Mouse (Mus musculus) stomach, embryonic 14.5 days (tissue): ENCODE data around the gene Shroom2. TPM values are rescaled to one million over a fixed set of nuclear protein-coding genes. Genes with fewer than 3 reads are reported as not detected.
"Not testable (repeated sequence)": the region's sequence is repeated elsewhere in the genome, so short reads cannot be mapped to it uniquely, and the experiment has no call there.

Experiments used
- ATAC-seq: fragments of 200-750 bp; cut with Nextera tagmentation; 2 replicates; pipeline ENCODE4 v1.8.0; 2017; ENCODE audit warnings: low read depth, moderate TSS enrichment; ENCODE audit not compliant: insufficient number of reproducible peaks, insufficient read depth, low FRiP score
- H3K27ac ChIP-seq: fragments of 300-500 bp; sonication (generic); 2 replicates; pipeline ENCODE4 v1.5.1; 2014; ENCODE audit warnings: mild to moderate bottlenecking, low read length, moderate library complexity, mixed read lengths
- H3K27me3 ChIP-seq: fragments of 300-500 bp; sonication (generic); 2 replicates; pipeline ENCODE4 v1.6.1; 2014; ENCODE audit warnings: low read length, control low read depth, mixed read lengths; ENCODE audit not compliant: control insufficient read depth, insufficient read depth
- H3K36me3 ChIP-seq: fragments of 300-500 bp; sonication (generic); 2 replicates; pipeline ENCODE4 v1.6.1; 2014; ENCODE audit warnings: mild to moderate bottlenecking, control low read depth, low read length, moderate library complexity, mixed read lengths; ENCODE audit not compliant: control insufficient read depth, insufficient read depth
- H3K4me1 ChIP-seq: fragments of 300-500 bp; sonication (generic); 2 replicates; pipeline ENCODE4 v1.6.1; 2014; ENCODE audit warnings: low read length, control low read depth, mixed read lengths; ENCODE audit not compliant: control insufficient read depth, insufficient read depth
- H3K4me2 ChIP-seq: fragments of 300-500 bp; sonication (generic); replicated peaks from 2 replicates; pipeline ENCODE4 v1.6.1; 2014; ENCODE audit warnings: low read depth, low read length, control low read depth
- H3K4me3 ChIP-seq: fragments of 300-500 bp; sonication (generic); 2 replicates; pipeline ENCODE4 v1.5.1; 2014; ENCODE audit warnings: low read depth, low read length, control low read depth
- H3K9ac ChIP-seq: fragments of 300-500 bp; sonication (generic); replicated peaks from 2 replicates; pipeline ENCODE4 v1.6.1; 2014; ENCODE audit warnings: low read depth, mild to moderate bottlenecking, control low read depth, low read length, moderate library complexity, mixed read lengths
- H3K9me3 ChIP-seq: fragments of 300-500 bp; sonication (generic); 2 replicates; pipeline ENCODE4 v1.6.1; 2016; ENCODE audit warnings: low read depth, low read length, control low read depth; ENCODE audit not compliant: control insufficient read depth
- whole genome bisulfite sequencing: fragments of 180-500 bp; shearing (Covaris S2); extraction: QIAGEN DNeasy Blood & Tissue Kit; methylation state at CpG from one replicate; pipeline ENCODE4 v1.1.7; 2014; 5-methylcytosine and 5-hydroxymethylcytosine counted together
- polyA plus RNA-seq: library from polyadenylated mRNA; unstranded; fragments of >200 nt; fragmentation: Nextera tagmentation; extraction: Ambion mirVana; gene quantifications from 2 replicates; pipeline ENCODE4 v1.2.1, GENCODE M21; 2014

Shroom2 gene
- polyA plus RNA-seq, 1 experiment from 2014 or later: 9.6 TPM

DNA sequence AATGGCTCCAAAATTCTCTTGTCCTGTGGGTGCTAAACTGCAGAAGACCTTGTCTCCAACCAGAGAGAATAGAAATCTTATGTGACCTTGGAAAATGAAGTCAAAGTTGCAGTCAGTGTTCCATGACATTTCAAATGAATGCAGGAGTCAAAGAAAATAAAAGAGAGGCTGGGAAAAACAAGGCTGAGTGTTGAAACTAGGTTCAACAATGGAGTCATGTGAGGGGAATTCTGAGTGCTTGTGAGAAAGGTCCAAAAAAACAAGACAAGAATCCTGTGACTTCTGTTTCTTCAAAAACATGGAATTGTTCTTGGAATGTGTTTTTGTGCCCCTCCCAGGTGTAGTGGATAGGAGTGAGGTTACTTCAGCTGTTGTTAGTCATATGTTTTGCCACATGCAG lies 34.0 kb downstream of the Shroom2 start:
- Histone ChIP-seq H3K27ac (no peak overlapping the region), H3K4me1 (no peaks in the 10 kb centered on the region), H3K9ac (no peak overlapping the region), H3K4me3 (no peak overlapping the region), H3K4me2 (no peak overlapping the region), H3K9me3 (no peaks in the 10 kb centered on the region), H3K27me3 (no peaks in the 10 kb centered on the region), H3K36me3 (no peaks in the 10 kb centered on the region)
- ATAC-seq: no peak

GRCm38 (mm10) chrX:152716693-152717092 lies 52.6 kb downstream of the Shroom2 start:
- ATAC-seq: no peak
- H3K4me1 ChIP-seq: no peaks in the 10 kb centered on the region
- no peaks in the 10 kb centered on the region for H3K27me3 ChIP-seq
- H3K36me3 ChIP-seq: no peaks in the 10 kb centered on the region
- H3K27ac ChIP-seq: no peak overlapping the region
- no peak overlapping the region for H3K9ac ChIP-seq
- no peak overlapping the region for H3K4me2 ChIP-seq
- H3K4me3 ChIP-seq: no peak overlapping the region
- no peaks in the 10 kb centered on the region for H3K9me3 ChIP-seq

- ATAC-seq, H3K9me3 ChIP-seq, H3K4me3 ChIP-seq, H3K4me1 ChIP-seq, H3K27me3 ChIP-seq, H3K27ac ChIP-seq, H3K4me2 ChIP-seq, H3K9ac ChIP-seq, H3K36me3 ChIP-seq: not testable (repeated sequence)
- 59% methylated on average over 2 of the region's 2 CpGs for WGBS
These were observed 58.5 kb downstream of the Shroom2 start for GRCm38 (mm10) chrX:152710715-152711114.

- Histone ChIP-seq H3K9ac (no peak overlapping the region), H3K4me3 (no peak overlapping the region), H3K27ac (no peak overlapping the region), H3K4me2 (no peak overlapping the region), H3K36me3 (no peaks in the 10 kb centered on the region), H3K27me3 (no peaks in the 10 kb centered on the region), H3K4me1 (no peaks in the 10 kb centered on the region), H3K9me3 (no peaks in the 10 kb centered on the region)
- WGBS: 50% methylated on average over 4 of the region's 4 CpGs
- ATAC-seq: no peak
These were observed 60.9 kb downstream of the Shroom2 start for GRCm38 (mm10) chrX:152708359-152708758.

GRCm38 (mm10) chrX:152705397-152705796 lies 63.9 kb downstream of the Shroom2 start:
- Histone ChIP-seq H3K36me3 (no peaks in the 10 kb centered on the region), H3K27me3 (0 out of 2 replicates have a peak, but pooled peaks cover 3% of the 10 kb centered on the region), H3K9me3 (no peaks in the 10 kb centered on the region), H3K4me2 (no peak overlapping the region), H3K27ac (no peak overlapping the region), H3K4me3 (no peak overlapping the region), H3K9ac (no peak overlapping the region), H3K4me1 (no peaks in the 10 kb centered on the region)
- 21% methylated on average over 3 of the region's 3 CpGs for WGBS
- ATAC-seq: no peak

- Histone ChIP-seq H3K9ac (no peak overlapping the region), H3K4me1 (no peaks in the 10 kb centered on the region), H3K27me3 (0 out of 2 replicates have a peak, but pooled peaks cover 3% of the 10 kb centered on the region), H3K4me3 (no peak overlapping the region), H3K9me3 (no peaks in the 10 kb centered on the region), H3K27ac (no peak overlapping the region), H3K4me2 (no peak overlapping the region), H3K36me3 (no peaks in the 10 kb centered on the region)
- WGBS: 44% methylated on average over 1 of the region's 1 CpGs
- ATAC-seq: no peak
These were observed 65.6 kb downstream of the Shroom2 start for GRCm38 (mm10) chrX:152703624-152704023.

DNA sequence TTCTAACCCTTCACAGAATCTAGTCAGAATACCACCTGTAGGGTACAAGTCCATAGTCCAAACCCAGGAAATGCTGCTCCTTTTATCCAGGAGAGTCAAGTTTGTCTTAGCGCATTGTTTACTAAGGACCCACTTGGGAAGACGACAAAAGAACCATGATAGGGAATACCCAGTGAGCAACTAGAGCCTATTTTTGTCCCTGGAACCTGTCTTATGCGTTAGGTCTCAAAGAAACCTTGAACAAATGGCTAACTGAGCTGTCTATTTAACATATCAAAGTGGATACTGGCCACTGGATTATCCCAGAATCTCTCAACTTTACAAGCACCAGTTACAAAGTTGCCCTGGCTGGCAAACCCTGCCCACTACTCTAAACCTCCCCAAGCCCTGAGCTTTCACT lies 67.6 kb downstream of the Shroom2 start:
- 74% methylated on average over 3 of the region's 3 CpGs for WGBS

DNA sequence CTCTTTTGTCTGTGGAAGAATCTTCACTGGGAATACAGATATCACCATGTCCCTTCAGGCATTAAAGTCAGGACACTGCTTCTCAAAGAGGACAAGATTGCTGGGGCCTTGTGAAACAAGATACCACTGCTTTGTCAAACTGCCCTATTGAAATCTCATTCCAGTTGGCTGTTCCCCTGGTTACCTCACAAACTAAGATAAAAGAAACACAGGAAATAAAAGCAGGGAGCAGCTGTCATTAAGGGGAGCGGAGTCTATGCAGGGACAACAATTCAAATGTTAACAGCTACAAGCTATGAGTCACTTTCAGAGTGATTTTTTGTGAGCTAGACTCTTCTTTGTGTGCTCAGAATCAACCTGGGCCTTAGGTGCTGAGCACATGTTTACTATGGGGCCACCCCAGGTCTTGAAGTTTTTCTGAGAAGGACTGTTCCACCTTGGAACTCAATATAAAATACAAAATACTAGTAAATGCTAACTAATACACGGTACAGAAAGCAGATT lies 78.4 kb downstream of the Shroom2 start:
- Histone ChIP-seq H3K27ac (no peak overlapping the region), H3K27me3 (no peaks in the 10 kb centered on the region), H3K4me3 (no peak overlapping the region), H3K36me3 (no peaks in the 10 kb centered on the region), H3K9me3 (no peaks in the 10 kb centered on the region), H3K9ac (no peak overlapping the region), H3K4me2 (no peak overlapping the region), H3K4me1 (no peaks in the 10 kb centered on the region)
- WGBS: 63% methylated on average over 2 of the region's 2 CpGs
- ATAC-seq: no peak

More for the DNA sequence above, 67.6 kb downstream of the Shroom2 start:
- Histone ChIP-seq H3K27me3 (0 out of 2 replicates have a peak, but pooled peaks cover 3% of the 10 kb centered on the region), H3K4me3 (no peak overlapping the region), H3K4me1 (no peaks in the 10 kb centered on the region), H3K4me2 (no peak overlapping the region), H3K27ac (no peak overlapping the region), H3K36me3 (no peaks in the 10 kb centered on the region), H3K9ac (no peak overlapping the region), H3K9me3 (no peaks in the 10 kb centered on the region)
- no peak for ATAC-seq

DNA sequence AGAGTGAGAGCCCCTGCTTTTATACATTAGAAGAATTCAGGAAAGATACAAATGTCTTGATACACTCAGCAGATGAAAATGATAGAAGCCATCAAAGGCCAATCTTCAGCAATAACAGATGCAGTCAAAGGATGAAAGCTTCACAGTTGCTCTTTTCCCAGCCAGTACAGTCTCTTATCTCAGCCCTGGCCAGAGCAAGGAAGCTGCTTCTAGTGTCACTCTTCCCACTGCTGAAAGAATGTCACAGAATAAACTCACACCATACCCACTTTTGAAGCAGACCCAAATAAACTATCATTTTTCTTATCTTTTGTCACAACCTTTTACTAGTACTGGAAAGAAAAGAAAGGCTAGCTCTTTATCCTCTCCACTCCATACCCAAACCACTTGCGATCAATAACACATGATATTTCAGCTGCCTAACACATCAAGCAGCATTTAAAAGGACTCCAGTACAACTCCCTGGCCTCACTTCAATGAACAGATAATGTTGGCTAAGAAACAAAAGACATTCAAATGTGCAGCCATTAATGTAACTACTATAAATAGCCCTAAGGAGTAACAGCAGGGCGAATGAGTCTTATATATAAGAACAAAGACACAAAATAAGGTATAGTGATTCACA lies 90.0 kb downstream of the Shroom2 start:
- H3K27me3 ChIP-seq: no peaks in the 10 kb centered on the region
- ATAC-seq: no peak
- WGBS: 71% methylated on average over 2 of the region's 2 CpGs
- no peak overlapping the region for H3K4me3 ChIP-seq
- H3K4me1 ChIP-seq: no peaks in the 10 kb centered on the region
- H3K36me3 ChIP-seq: no peaks in the 10 kb centered on the region
- H3K27ac ChIP-seq: no peak overlapping the region
- no peak overlapping the region for H3K4me2 ChIP-seq
- H3K9ac ChIP-seq: no peak overlapping the region
- H3K9me3 ChIP-seq: no peaks in the 10 kb centered on the region
